Mouse (Mus musculus): ENCODE data around the gene Gmps. TPM values are rescaled to one million over a fixed set of nuclear protein-coding genes. Genes with fewer than 3 reads are reported as not detected.

Gmps gene
- polyA plus RNA-seq (2015; fragmentation: Nextera tagmentation; extraction: Ambion mirVana): 31.4 and 36.4 TPM in 2 replicates

DNA sequence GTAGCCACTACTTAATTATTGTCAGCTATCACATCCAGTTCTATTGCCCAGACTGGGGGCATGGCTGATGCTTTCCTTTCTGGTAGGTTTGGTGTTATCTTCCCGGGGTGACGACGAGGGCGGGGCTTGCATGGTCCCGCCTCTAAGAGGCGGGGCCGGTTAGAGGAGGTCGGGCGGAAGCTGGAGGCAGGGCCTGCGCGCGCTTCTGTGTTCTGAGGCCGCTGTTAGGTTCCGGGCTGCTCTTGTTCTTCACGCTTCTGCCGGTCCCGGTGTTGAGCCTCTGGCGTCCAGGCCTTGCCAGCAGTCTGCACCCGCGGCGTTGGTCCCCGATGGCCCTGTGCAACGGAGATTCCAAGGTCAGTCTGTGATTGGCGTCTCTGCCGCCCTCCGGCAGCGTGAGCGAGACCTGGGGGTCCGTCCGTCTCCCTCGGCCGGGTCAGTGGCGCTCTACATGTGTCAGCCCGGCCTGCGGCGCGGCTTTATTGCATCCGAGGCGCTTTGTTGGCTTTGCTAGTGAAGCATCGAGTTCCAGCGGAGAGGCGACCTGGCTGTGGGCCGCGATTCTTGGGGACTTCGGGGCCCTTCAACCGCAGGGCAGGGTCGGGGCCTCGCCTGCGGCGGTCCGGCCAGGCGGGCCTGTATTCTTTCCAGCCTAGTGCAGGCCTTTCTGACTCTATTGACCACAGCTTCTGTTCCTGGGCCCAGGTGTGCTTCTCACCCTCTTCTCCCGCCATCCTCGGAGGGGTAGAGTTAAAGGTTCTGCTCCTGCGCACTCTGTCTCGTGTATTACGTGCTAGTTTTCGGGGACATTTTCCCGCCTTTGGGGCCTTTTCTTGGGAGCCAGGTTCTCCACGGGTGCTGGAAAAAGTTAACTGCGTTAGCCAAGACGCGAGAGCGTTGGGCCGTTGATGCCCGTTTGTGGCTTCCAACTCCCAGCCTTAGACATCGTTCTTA lies at the start of gene Gmps:
TSS of gene Gmps (plus strand) at position 152 of the 954 bp plus-strand sequence.
- H3K4me2 ChIP-seq (ENCODE audit: low read length): peak within 1 kb of the TSS; percentile 73
- under 1% methylated on average over 67 of the region's 67 CpGs for WGBS
- DNase-seq (ENCODE audit: low spot score) (peak; percentile 96), ATAC-seq (replicated peaks; ENCODE audit: low FRiP score, low read depth) (peak; percentile 98)
- no peak; the same call in 1 of the 2 replicates for TF ChIP-seq CTCF (IDR thresholded peaks at IDR 0.05; ENCODE audit: low read depth)
- no peaks in the 10 kb centered on the region for H3K4me1 ChIP-seq (replicated peaks; ENCODE audit: insufficient read depth, low read length)
- peak within 1 kb of the TSS; percentile 85 for H3K9ac ChIP-seq (ENCODE audit: low read depth, low read length)
- H3K27ac ChIP-seq: peak within 1 kb of the TSS; percentile 97
- peak within 1 kb of the TSS; percentile 71 for H3K4me3 ChIP-seq (replicated peaks; ENCODE audit: low read depth, low read length)
- H3K27me3 ChIP-seq (ENCODE audit: insufficient read depth, low read length): no peaks in the 10 kb centered on the region
- no peaks in the 10 kb centered on the region for H3K9me3 ChIP-seq (replicated peaks; ENCODE audit: low read length)
- no peaks in the 10 kb centered on the region for H3K36me3 ChIP-seq (ENCODE audit: insufficient read depth, low read length)

DNA sequence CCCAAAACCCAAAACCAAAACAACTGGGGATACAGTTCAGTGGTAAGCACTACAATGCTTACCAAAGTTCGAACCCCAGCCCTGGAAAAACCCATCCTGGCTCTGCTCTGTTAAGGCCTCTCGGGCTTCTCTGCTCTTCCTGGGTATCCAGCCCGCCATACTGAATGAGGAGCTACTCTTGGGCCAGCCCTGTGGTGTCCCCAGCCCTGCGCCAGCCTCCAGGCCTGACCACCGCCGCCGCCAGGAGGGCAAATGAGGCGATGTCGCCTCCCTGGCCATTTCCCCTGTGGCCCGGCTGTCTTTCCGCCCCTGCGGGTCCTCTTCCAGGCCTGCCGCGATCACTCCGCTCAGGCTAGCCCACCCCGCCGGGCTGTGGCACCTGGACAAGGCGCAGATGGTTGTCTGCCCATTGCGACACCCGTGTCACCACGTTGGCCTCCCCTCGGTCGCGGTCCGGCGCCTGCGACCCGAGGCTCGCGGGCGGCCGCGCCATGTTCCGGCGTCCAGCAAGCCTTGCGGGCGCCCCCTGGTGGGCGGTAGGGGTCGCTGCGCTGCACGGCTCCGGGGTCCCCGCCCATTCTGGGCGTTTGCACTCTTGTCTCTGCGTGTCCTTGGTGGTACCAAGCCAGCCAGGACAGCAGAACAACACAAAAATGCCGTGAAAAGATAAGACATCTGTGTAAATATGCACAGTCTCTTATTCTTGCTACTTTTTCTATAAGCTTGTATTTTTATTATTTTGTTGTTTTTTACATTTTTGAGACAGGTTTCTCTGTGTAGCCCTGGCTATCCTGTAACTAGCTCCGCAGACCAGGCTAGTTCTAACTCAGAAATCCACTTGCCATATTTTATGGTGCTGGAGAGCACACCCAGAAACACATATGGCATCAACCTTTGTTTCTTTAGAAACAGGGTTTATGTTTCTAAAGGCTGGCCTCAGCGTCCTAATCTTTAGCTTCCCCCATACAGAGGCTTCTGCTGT lies 46.7 kb upstream of the Gmps start, which contains the start of gene E130311K13Rik:
TSS of gene E130311K13Rik (minus strand) at position 595 of the 982 bp plus-strand sequence.
- peak; percentile 94 for TF ChIP-seq CTCF (IDR thresholded peaks at IDR 0.05; ENCODE audit: low read depth)
- H3K27ac ChIP-seq: peak within 1 kb of the TSS; percentile 81
- WGBS: 5% methylated on average over 48 of the region's 48 CpGs
- no peaks in the 10 kb centered on the region for H3K4me1 ChIP-seq (replicated peaks; ENCODE audit: insufficient read depth, low read length)
- H3K4me3 ChIP-seq (replicated peaks; ENCODE audit: low read depth, low read length): peak within 1 kb of the TSS; percentile 63
- H3K36me3 ChIP-seq (ENCODE audit: insufficient read depth, low read length): peaks cover 5% of the 10 kb centered on the region; the same call in 1 of the 2 replicates
- H3K9ac ChIP-seq (ENCODE audit: low read depth, low read length): peak within 1 kb of the TSS; percentile 86
- peak within 1 kb of the TSS; percentile 81 for H3K4me2 ChIP-seq (ENCODE audit: low read length)
- no peaks in the 10 kb centered on the region for H3K9me3 ChIP-seq (replicated peaks; ENCODE audit: low read length)
- DNase-seq (ENCODE audit: low spot score): peak; percentile 86
- H3K27me3 ChIP-seq (ENCODE audit: insufficient read depth, low read length): no peaks in the 10 kb centered on the region
- ATAC-seq (replicated peaks; ENCODE audit: low FRiP score, low read depth): peak; percentile 97

DNA sequence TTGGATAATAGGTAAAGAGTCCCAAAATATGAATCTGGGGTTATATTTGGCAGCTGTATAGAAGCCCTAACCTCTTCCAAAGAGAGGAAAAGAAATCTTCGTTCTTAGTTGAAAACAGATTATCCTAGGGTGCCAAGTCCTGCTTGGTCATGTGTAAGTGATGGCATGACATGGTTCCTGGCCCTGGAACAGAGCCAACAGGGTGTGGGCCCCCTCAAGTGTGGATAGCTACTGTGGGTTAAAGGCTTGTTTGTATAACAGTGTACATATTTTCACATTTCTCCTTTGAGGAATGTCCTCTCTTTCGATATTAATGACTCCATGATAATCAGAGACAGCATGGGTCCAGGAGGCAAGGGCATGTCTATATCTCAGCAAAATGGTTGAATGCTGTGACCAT lies 37.0 kb upstream of the Gmps start:
- no peak overlapping the region for H3K9ac ChIP-seq (ENCODE audit: low read depth, low read length)
- no peaks in the 10 kb centered on the region for H3K4me1 ChIP-seq (replicated peaks; ENCODE audit: insufficient read depth, low read length)
- H3K9me3 ChIP-seq (replicated peaks; ENCODE audit: low read length): no peaks in the 10 kb centered on the region
- no peak for ATAC-seq (replicated peaks; ENCODE audit: low FRiP score, low read depth)
- H3K27me3 ChIP-seq (ENCODE audit: insufficient read depth, low read length): no peaks in the 10 kb centered on the region
- WGBS: 89% methylated on average over 2 of the region's 2 CpGs
- no peak overlapping the region for H3K4me3 ChIP-seq (replicated peaks; ENCODE audit: low read depth, low read length)
- DNase-seq (ENCODE audit: low spot score): no peak
- H3K36me3 ChIP-seq (ENCODE audit: insufficient read depth, low read length): 0 out of 2 replicates have a peak, but pooled peaks cover 5% of the 10 kb centered on the region
- TF ChIP-seq CTCF (IDR thresholded peaks at IDR 0.05; ENCODE audit: low read depth): no peak
- no peak overlapping the region for H3K27ac ChIP-seq
- no peak overlapping the region for H3K4me2 ChIP-seq (ENCODE audit: low read length)

DNA sequence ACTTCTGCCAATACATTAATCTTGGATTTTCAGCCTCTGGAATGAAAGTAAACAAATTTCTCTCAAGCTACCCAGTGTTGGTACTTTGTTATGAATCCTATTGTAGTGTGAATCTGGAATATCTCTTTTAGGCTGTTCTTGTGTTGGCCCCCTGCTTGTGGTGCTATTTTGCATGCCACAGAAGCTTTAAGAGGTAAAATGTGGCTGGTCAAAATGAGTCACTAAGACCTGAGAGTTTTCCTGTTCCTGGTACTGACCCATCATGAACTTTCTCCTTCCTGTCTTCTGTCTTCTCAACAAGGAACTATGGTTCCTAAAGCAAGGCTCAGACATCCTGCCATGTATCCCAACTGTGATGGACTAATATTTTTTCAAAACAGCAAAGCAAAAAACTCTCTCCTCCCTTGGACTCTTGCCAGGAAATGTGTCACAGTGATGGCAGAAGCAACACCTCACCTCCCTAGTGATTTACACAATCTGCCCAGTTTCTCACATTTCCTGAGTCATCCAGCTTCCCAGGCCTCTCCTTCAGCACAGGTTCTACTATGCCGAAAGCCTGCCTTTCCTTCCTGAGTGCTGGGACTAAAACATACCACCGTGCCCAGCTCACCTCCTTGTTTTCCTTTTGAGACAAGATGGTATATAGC lies 34.6 kb upstream of the Gmps start:
- WGBS: 75% methylated on average over 2 of the region's 2 CpGs
- TF ChIP-seq CTCF (IDR thresholded peaks at IDR 0.05; ENCODE audit: low read depth): no peak
- no peak overlapping the region for H3K9ac ChIP-seq (ENCODE audit: low read depth, low read length)
- no peak overlapping the region for H3K4me3 ChIP-seq (replicated peaks; ENCODE audit: low read depth, low read length)
- H3K27ac ChIP-seq: no peak overlapping the region
- DNase-seq (ENCODE audit: low spot score) (no peak), ATAC-seq (replicated peaks; ENCODE audit: low FRiP score, low read depth) (no peak)
- H3K4me1 ChIP-seq (replicated peaks; ENCODE audit: insufficient read depth, low read length): no peaks in the 10 kb centered on the region
- no peaks in the 10 kb centered on the region for H3K9me3 ChIP-seq (replicated peaks; ENCODE audit: low read length)
- 0 out of 2 replicates have a peak, but pooled peaks cover 5% of the 10 kb centered on the region for H3K36me3 ChIP-seq (ENCODE audit: insufficient read depth, low read length)
- no peaks in the 10 kb centered on the region for H3K27me3 ChIP-seq (ENCODE audit: insufficient read depth, low read length)
- no peak overlapping the region for H3K4me2 ChIP-seq (ENCODE audit: low read length)

DNA sequence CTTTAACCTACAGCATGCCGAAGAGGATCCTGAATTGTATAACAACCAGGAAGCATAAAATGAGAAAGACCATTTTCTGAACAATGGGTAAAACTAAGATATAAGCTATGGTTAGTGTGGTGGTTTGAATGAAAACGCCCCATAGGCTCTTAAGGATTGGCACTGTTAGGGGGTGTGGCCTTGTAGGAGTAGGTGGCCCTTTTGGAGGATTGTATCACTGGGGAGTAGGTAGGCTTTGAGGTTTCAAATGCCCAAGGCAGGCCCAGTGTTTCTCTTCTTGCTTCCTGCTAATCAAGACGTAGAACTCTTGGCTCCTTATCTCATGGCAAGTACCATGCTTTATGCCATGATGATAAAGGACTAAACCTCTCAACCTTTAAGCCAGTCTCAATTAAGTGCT lies 26.1 kb upstream of the Gmps start:
- ATAC-seq (replicated peaks; ENCODE audit: low FRiP score, low read depth) (no peak), DNase-seq (ENCODE audit: low spot score) (no peak)
- Histone ChIP-seq H3K36me3 (ENCODE audit: insufficient read depth, low read length) (no peaks in the 10 kb centered on the region), H3K27me3 (ENCODE audit: insufficient read depth, low read length) (no peaks in the 10 kb centered on the region), H3K4me2 (ENCODE audit: low read length) (no peak overlapping the region), H3K4me1 (replicated peaks; ENCODE audit: insufficient read depth, low read length) (no peaks in the 10 kb centered on the region), H3K4me3 (replicated peaks; ENCODE audit: low read depth, low read length) (no peak overlapping the region), H3K27ac (no peak overlapping the region), H3K9ac (ENCODE audit: low read depth, low read length) (no peak overlapping the region), H3K9me3 (replicated peaks; ENCODE audit: low read length) (no peaks in the 10 kb centered on the region)
- TF ChIP-seq CTCF (IDR thresholded peaks at IDR 0.05; ENCODE audit: low read depth): no peak
- 82% methylated on average over 3 of the region's 3 CpGs for WGBS
